Mouse (Mus musculus): ENCODE results near the gene Ppp1r12b.

DNA sequence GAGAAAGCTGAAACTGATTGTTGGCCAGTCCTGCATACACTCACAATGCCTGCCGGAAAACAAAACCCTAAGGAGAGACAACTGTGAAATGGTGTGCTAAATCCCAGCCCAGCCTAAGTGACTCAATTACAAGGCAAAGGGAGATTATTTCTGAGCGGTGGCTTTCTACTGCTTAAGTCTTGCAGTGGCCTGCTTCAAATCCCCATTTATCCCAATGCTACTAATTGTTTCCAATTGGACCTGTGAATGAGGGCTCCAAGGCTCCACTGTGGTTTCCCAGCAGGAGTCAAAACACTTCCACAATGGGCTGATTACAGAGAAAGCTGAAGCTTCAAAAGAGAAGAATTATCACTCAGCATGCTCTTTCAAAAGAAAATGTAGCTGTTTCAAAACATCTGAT, 95.2 kb downstream of the Ppp1r12b start:
- TF ChIP-seq POLR2A (IDR thresholded peaks at IDR 0.05; ENCODE audit: insufficient read length, low read depth): no peak
- TF ChIP-seq REST (IDR thresholded peaks at IDR 0.05; ENCODE audit: insufficient read depth, insufficient read length): no peak
- no peak for TF ChIP-seq CEBPB (IDR thresholded peaks at IDR 0.05; ENCODE audit: insufficient read depth, poor library complexity, severe bottlenecking)
- no peak for TF ChIP-seq TCF12 (IDR thresholded peaks at IDR 0.05; ENCODE audit: insufficient read depth, poor library complexity, severe bottlenecking)
- TF ChIP-seq MAX (IDR thresholded peaks at IDR 0.05; ENCODE audit: low read depth): no peak
